Comparison of ENCODE assay signal across 14 mouse cellular contexts in genomic region chr9:101280867-101281266, GRCm38 (mm10).
"Had no signal": no experiment of that assay in that cellular context is flagged by ENCODE, and none has a peak within 500 bp of the region (broad histone marks: within the 10 kb centered on the region; RNA-seq: fewer than 3 reads in every experiment).

No protein-coding gene starts in this region.

- DNase-seq: layer of hippocampus, adult 9-11 months; layer of hippocampus, postnatal 36 days; lung, embryonic 14.5 days; lung, postnatal 10 days; lung, postnatal 4 days; midbrain, embryonic 14.5 days; right cerebral cortex, adult 18-20 months; right cerebral cortex, postnatal 25 days; thymus, postnatal 36 days had no signal

- H3K4me1 ChIP-seq: limb, embryonic 13.5 days; liver, embryonic 15.5 days; midbrain, embryonic 10.5 days; neural tube, embryonic 15.5 days had no signal

- H3K27ac ChIP-seq: limb, embryonic 13.5 days; liver, embryonic 15.5 days; midbrain, embryonic 10.5 days; neural tube, embryonic 15.5 days had no signal

- H3K4me3 ChIP-seq: limb, embryonic 13.5 days; liver, embryonic 15.5 days; midbrain, embryonic 10.5 days; myocyte; neural tube, embryonic 15.5 days had no signal

- H3K36me3 ChIP-seq: limb, embryonic 13.5 days; liver, embryonic 15.5 days; midbrain, embryonic 10.5 days; neural tube, embryonic 15.5 days had no signal

- H3K27me3 ChIP-seq: limb, embryonic 13.5 days; liver, embryonic 15.5 days; neural tube, embryonic 15.5 days had no signal
